Comparison of ENCODE assay signal across 8 mouse cellular contexts in genomic region chr17:86732024-86732423, GRCm38 (mm10). TPM values are rescaled to one million over a fixed set of nuclear protein-coding genes. Genes with fewer than 3 reads are reported as not detected.
A peak's percentile ranks its signal among the peaks of the same experiment; 100 is the strongest.
DNase-seq lines count a peak whose midpoint lies in the region; ATAC-seq lines count a peak whose summit lies in the region.

No protein-coding gene starts in this region.

- no peaks in the 10 kb centered on the region; the same call in 1 of the 2 replicates for H3K4me1 ChIP-seq in intestine, embryonic 14.5 days (replicated peaks; ENCODE audit: control insufficient read depth, insufficient read depth, low read length)
- peaks cover 6% of the 10 kb centered on the region for H3K4me1 ChIP-seq in limb, embryonic 12.5 days (replicated peaks)
- H3K4me1 ChIP-seq in midbrain, embryonic 11.5 days (ENCODE audit: control insufficient read depth, insufficient read depth, low read length) = peaks cover 3% of the 10 kb centered on the region; the same call in 1 of the 2 replicates

- H3K9me3 ChIP-seq in intestine, embryonic 14.5 days (ENCODE audit: control insufficient read depth, low read length) = no peaks in the 10 kb centered on the region
- H3K9me3 ChIP-seq in limb, embryonic 12.5 days = no peaks in the 10 kb centered on the region
- no peaks in the 10 kb centered on the region for H3K9me3 ChIP-seq in midbrain, embryonic 11.5 days (ENCODE audit: control insufficient read depth, low read length)

- WGBS in intestine, embryonic 14.5 days = 8% methylated on average over 11 of the region's 11 CpGs
- 10% methylated on average over 11 of the region's 11 CpGs for WGBS in limb, embryonic 12.5 days
- WGBS in midbrain, embryonic 11.5 days = 5% methylated on average over 11 of the region's 11 CpGs

- H3K27me3 ChIP-seq in intestine, embryonic 14.5 days (replicated peaks; ENCODE audit: control insufficient read depth, insufficient read depth, low read length) = no peaks in the 10 kb centered on the region
- H3K27me3 ChIP-seq in limb, embryonic 12.5 days = no peaks in the 10 kb centered on the region
- no peaks in the 10 kb centered on the region for H3K27me3 ChIP-seq in midbrain, embryonic 11.5 days (ENCODE audit: control insufficient read depth, insufficient read depth, low read length)

- no peak overlapping the region for H3K4me3 ChIP-seq in intestine, embryonic 14.5 days (ENCODE audit: low read depth, low read length)
- H3K4me3 ChIP-seq in limb, embryonic 12.5 days (replicated peaks) = no peak overlapping the region
- no peak overlapping the region for H3K4me3 ChIP-seq in midbrain, embryonic 11.5 days (ENCODE audit: low read depth, low read length)

- peak; percentile 14 to 21 for DNase-seq in cerebellum, adult 18-20 months
- no peak for DNase-seq in cerebellum, adult 11 months
- peak; percentile 53 to 65 for DNase-seq in cerebellum, postnatal 25 days
- DNase-seq in gastrocnemius, postnatal 36 days = peak; percentile 55 to 57
- DNase-seq in intestine, embryonic 14.5 days (ENCODE audit: low spot score) = peak; percentile 67
- DNase-seq in midbrain, embryonic 11.5 days (ENCODE audit: low spot score, missing footprints) = peak; percentile 87
- DNase-seq in spleen, postnatal 10 days (ENCODE audit: low spot score in 2 of 2) = peak; percentile 32 to 80

- intact Hi-C loops in gastrocnemius, postnatal 36 days (cut with DNase I) = no loop called here

- no peak overlapping the region for H3K27ac ChIP-seq in intestine, embryonic 14.5 days (ENCODE audit: low read depth)
- peak overlapping the region; percentile 64 for H3K27ac ChIP-seq in limb, embryonic 12.5 days
- no peak overlapping the region for H3K27ac ChIP-seq in midbrain, embryonic 11.5 days (ENCODE audit: low read depth, low read length)

- ATAC-seq in intestine, embryonic 14.5 days (replicated peaks; ENCODE audit: low FRiP score, low TSS enrichment, low read depth) = peak; percentile 64
- ATAC-seq in limb, embryonic 12.5 days (ENCODE audit: insufficient number of reproducible peaks, insufficient read depth, low FRiP score, low TSS enrichment, low read depth) = no peak
- ATAC-seq in midbrain, embryonic 11.5 days (ENCODE audit: low FRiP score) = peak; percentile 76

- no peak overlapping the region for H3K4me2 ChIP-seq in intestine, embryonic 14.5 days (ENCODE audit: low read length)
- peak overlapping the region; percentile 24 for H3K4me2 ChIP-seq in limb, embryonic 12.5 days
- H3K4me2 ChIP-seq in midbrain, embryonic 11.5 days = no peak overlapping the region

- no peak overlapping the region for H3K9ac ChIP-seq in intestine, embryonic 14.5 days (ENCODE audit: low read length)
- peak overlapping the region; percentile 40; the same call in 1 of the 2 replicates for H3K9ac ChIP-seq in limb, embryonic 12.5 days (replicated peaks)
- 0 out of 2 replicates have a peak overlapping the region, but pooled peaks have one; percentile 41 for H3K9ac ChIP-seq in midbrain, embryonic 11.5 days (ENCODE audit: low read length)

- H3K36me3 ChIP-seq in intestine, embryonic 14.5 days (ENCODE audit: control insufficient read depth, insufficient read depth, low read length) = no peaks in the 10 kb centered on the region
- H3K36me3 ChIP-seq in limb, embryonic 12.5 days = no peaks in the 10 kb centered on the region
- no peaks in the 10 kb centered on the region for H3K36me3 ChIP-seq in midbrain, embryonic 11.5 days (ENCODE audit: control insufficient read depth, insufficient read depth, low read length)

RNA-seq across cellular contexts. Expression of gene Epas1, which starts 21.5 kb away (rescaled TPM):
- total RNA-seq in gastrocnemius, postnatal 36 days (2021) = 100 to 1,000 TPM in 1 of 2 experiments, 10 to 100 TPM in 1; 94.9 to 100 TPM
- polyA plus RNA-seq in intestine, embryonic 14.5 days (2014; fragmentation: Nextera tagmentation; extraction: Ambion mirVana) = 7.7 TPM in 2 replicates
- 2.1 and 2.4 TPM in 2 replicates for polyA plus RNA-seq in limb, embryonic 12.5 days (2016; fragmentation: Nextera tagmentation; extraction: Ambion mirVana)
- polyA plus RNA-seq in midbrain, embryonic 11.5 days (2014; fragmentation: Nextera tagmentation; extraction: Ambion mirVana) = 7.3 and 8.6 TPM in 2 replicates
